Mouse (Mus musculus): Measurements from ENCODE around the gene Ppp4r3b. TPM values are rescaled to one million over a fixed set of nuclear protein-coding genes. Genes with fewer than 3 reads are reported as not detected.

Ppp4r3b gene
- polyA plus RNA-seq, 1 experiment, result 10.2 TPM

- 68% methylated on average over 2 of the region's 2 CpGs for WGBS
- no peak overlapping the region for H3K4me3 ChIP-seq (replicated peaks; ENCODE audit: extremely low read depth, low read depth, low read length)
- DNase-seq, result no peak
- no peaks in the 10 kb centered on the region for H3K4me1 ChIP-seq (ENCODE audit: control insufficient read depth, insufficient read depth, low read length)
- no peak for TF ChIP-seq CTCF (IDR thresholded peaks at IDR 0.05; ENCODE audit: insufficient read depth, low read length)
- TF ChIP-seq POLR2A (IDR thresholded peaks at IDR 0.05; ENCODE audit: borderline replicate concordance, extremely low read depth, low read depth, low read length), result no peak
These were observed 52.1 kb downstream of the Ppp4r3b start for GRCm38 (mm10) chr11:29224754-29225153.

DNA sequence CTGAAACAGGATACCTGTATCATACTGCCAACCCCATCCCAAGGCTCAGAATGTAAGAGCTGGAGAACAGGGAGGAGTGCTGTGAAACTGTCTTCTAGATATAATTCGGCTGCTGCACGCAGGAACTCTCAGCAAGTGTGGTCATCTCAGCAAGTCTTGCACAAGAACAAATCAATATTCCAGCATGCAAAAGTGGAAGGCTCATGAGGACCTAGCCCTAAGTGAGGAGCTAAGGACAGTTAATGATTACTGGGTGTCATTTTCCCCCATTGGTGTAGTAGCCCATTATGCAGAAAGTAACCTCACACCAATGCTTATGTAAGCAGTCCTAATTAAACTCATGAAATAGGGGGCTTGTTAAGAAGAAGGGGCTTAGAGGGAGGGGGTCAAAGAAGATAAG lies 56.3 kb downstream of the Ppp4r3b start:
- Histone ChIP-seq H3K4me1 (ENCODE audit: control insufficient read depth, insufficient read depth, low read length) (no peaks in the 10 kb centered on the region), H3K4me3 (replicated peaks; ENCODE audit: extremely low read depth, low read depth, low read length) (no peak overlapping the region)
- DNase-seq, result no peak
- TF ChIP-seq CTCF (IDR thresholded peaks at IDR 0.05; ENCODE audit: insufficient read depth, low read length) (no peak), POLR2A (IDR thresholded peaks at IDR 0.05; ENCODE audit: borderline replicate concordance, extremely low read depth, low read depth, low read length) (no peak)
- 79% methylated on average over 2 of the region's 2 CpGs for WGBS

- no peak for DNase-seq
- 71% methylated on average over 1 of the region's 1 CpGs for WGBS
- Histone ChIP-seq H3K4me3 (replicated peaks; ENCODE audit: extremely low read depth, low read depth, low read length) (no peak overlapping the region), H3K4me1 (ENCODE audit: control insufficient read depth, insufficient read depth, low read length) (no peaks in the 10 kb centered on the region)
- TF ChIP-seq CTCF (IDR thresholded peaks at IDR 0.05; ENCODE audit: insufficient read depth, low read length) (no peak), POLR2A (IDR thresholded peaks at IDR 0.05; ENCODE audit: borderline replicate concordance, extremely low read depth, low read depth, low read length) (no peak)
These were observed 60.9 kb downstream of the Ppp4r3b start for GRCm38 (mm10) chr11:29233569-29233968.

GRCm38 (mm10) chr11:29237364-29237763 lies 64.7 kb downstream of the Ppp4r3b start:
- Histone ChIP-seq H3K4me3 (replicated peaks; ENCODE audit: extremely low read depth, low read depth, low read length) (no peak overlapping the region), H3K4me1 (ENCODE audit: control insufficient read depth, insufficient read depth, low read length) (no peaks in the 10 kb centered on the region)
- DNase-seq, result no peak
- TF ChIP-seq POLR2A (IDR thresholded peaks at IDR 0.05; ENCODE audit: borderline replicate concordance, extremely low read depth, low read depth, low read length), result no peak
- TF ChIP-seq CTCF (IDR thresholded peaks at IDR 0.05; ENCODE audit: insufficient read depth, low read length), result no peak

DNA sequence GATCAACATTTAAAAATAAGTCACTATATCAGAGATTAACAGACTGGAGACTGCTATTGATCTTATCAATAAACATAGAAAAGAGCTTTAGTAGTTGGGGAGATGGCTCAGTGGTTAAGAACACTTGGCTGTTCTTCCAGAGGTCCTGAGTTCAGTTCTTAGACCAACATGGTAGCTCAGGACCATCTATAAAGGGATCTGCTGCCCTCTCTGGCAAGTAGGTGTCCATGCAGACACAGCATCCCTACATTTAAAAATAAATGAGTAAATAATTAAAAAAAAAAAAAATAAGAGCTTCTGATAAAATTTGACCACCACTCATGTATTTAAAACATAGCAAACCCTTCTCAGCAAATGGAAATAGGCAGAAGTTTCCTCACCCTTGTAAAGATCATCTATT lies 65.4 kb downstream of the Ppp4r3b start:
- no peak overlapping the region for H3K4me3 ChIP-seq (replicated peaks; ENCODE audit: extremely low read depth, low read depth, low read length)
- TF ChIP-seq POLR2A (IDR thresholded peaks at IDR 0.05; ENCODE audit: borderline replicate concordance, extremely low read depth, low read depth, low read length) (no peak), CTCF (IDR thresholded peaks at IDR 0.05; ENCODE audit: insufficient read depth, low read length) (no peak)
- H3K4me1 ChIP-seq (ENCODE audit: control insufficient read depth, insufficient read depth, low read length), result no peaks in the 10 kb centered on the region
- no peak for DNase-seq

- Histone ChIP-seq H3K4me3 (replicated peaks; ENCODE audit: extremely low read depth, low read depth, low read length) (no peak overlapping the region), H3K4me1 (ENCODE audit: control insufficient read depth, insufficient read depth, low read length) (no peaks in the 10 kb centered on the region)
- no peak for TF ChIP-seq POLR2A (IDR thresholded peaks at IDR 0.05; ENCODE audit: borderline replicate concordance, extremely low read depth, low read depth, low read length)
- TF ChIP-seq CTCF (IDR thresholded peaks at IDR 0.05; ENCODE audit: insufficient read depth, low read length), result no peak
- no peak for DNase-seq
- WGBS, result 80% methylated on average over 3 of the region's 3 CpGs
These were observed 65.9 kb downstream of the Ppp4r3b start for GRCm38 (mm10) chr11:29238551-29238950.

- TF ChIP-seq CTCF (IDR thresholded peaks at IDR 0.05; ENCODE audit: insufficient read depth, low read length) (no peak), POLR2A (IDR thresholded peaks at IDR 0.05; ENCODE audit: borderline replicate concordance, extremely low read depth, low read depth, low read length) (no peak)
- 97% methylated on average over 1 of the region's 1 CpGs for WGBS
- Histone ChIP-seq H3K4me3 (replicated peaks; ENCODE audit: extremely low read depth, low read depth, low read length) (no peak overlapping the region), H3K4me1 (ENCODE audit: control insufficient read depth, insufficient read depth, low read length) (no peaks in the 10 kb centered on the region)
- no peak for DNase-seq
These were observed 66.7 kb downstream of the Ppp4r3b start for GRCm38 (mm10) chr11:29239353-29239752.

DNA sequence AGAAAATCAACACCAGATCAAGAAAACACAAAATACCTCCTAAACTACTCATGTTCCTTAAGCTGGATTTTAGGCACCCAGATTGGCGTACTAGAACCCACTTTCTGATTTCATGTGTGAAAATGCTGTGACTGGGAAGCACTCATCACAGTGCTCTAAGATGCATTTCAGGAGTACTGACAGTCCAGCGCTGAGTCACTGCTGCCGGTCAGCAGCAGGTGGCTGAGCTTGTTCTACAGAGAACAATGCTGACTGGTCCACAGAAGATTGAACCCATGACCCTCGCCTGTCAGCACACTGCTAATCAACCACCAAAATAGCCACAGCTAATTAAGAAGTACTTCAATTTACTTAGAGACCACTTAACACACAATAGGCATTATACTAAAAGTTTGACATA lies 69.3 kb downstream of the Ppp4r3b start:
- no peak for DNase-seq
- TF ChIP-seq CTCF (IDR thresholded peaks at IDR 0.05; ENCODE audit: insufficient read depth, low read length), result no peak
- TF ChIP-seq POLR2A (IDR thresholded peaks at IDR 0.05; ENCODE audit: borderline replicate concordance, extremely low read depth, low read depth, low read length), result no peak
- WGBS, result 83% methylated on average over 4 of the region's 4 CpGs
- H3K4me1 ChIP-seq (ENCODE audit: control insufficient read depth, insufficient read depth, low read length), result no peaks in the 10 kb centered on the region
- H3K4me3 ChIP-seq (replicated peaks; ENCODE audit: extremely low read depth, low read depth, low read length), result no peak overlapping the region

- H3K4me3 ChIP-seq (replicated peaks; ENCODE audit: extremely low read depth, low read depth, low read length), result no peak overlapping the region
- no peaks in the 10 kb centered on the region for H3K4me1 ChIP-seq (ENCODE audit: control insufficient read depth, insufficient read depth, low read length)
- WGBS, result 42% methylated on average over 4 of the region's 4 CpGs
- TF ChIP-seq POLR2A (IDR thresholded peaks at IDR 0.05; ENCODE audit: borderline replicate concordance, extremely low read depth, low read depth, low read length) (no peak), CTCF (IDR thresholded peaks at IDR 0.05; ENCODE audit: insufficient read depth, low read length) (no peak)
- no peak for DNase-seq
These were observed 73.3 kb downstream of the Ppp4r3b start for GRCm38 (mm10) chr11:29245988-29246387.

GRCm38 (mm10) chr11:29246883-29247650 lies 74.4 kb downstream of the Ppp4r3b start, which contains the start of gene Cfap36:
Cfap36 (minus strand) TSS chr11:29247409.
- WGBS, result under 1% methylated on average over 53 of the region's 53 CpGs

More at GRCm38 (mm10) chr11:29246883-29247650, 74.4 kb downstream of the Ppp4r3b start, which contains the start of gene Cfap36:
- no peak for TF ChIP-seq CTCF (IDR thresholded peaks at IDR 0.05; ENCODE audit: insufficient read depth, low read length)
- no peak for TF ChIP-seq POLR2A (IDR thresholded peaks at IDR 0.05; ENCODE audit: borderline replicate concordance, extremely low read depth, low read depth, low read length)
- peak; percentile 81 for DNase-seq
- Histone ChIP-seq H3K4me3 (replicated peaks; ENCODE audit: extremely low read depth, low read depth, low read length) (peak within 1 kb of the TSS; percentile 83), H3K4me1 (ENCODE audit: control insufficient read depth, insufficient read depth, low read length) (no peaks in the 10 kb centered on the region)
